In genomic region chr15:7082901-7083300, GRCm38 (mm10) we compare ENCODE assay signal across 16 mouse cellular contexts.
"Had no signal": no experiment of that assay in that cellular context is flagged by ENCODE, and none has a peak within 500 bp of the region (broad histone marks: within the 10 kb centered on the region; RNA-seq: fewer than 3 reads in every experiment).

No protein-coding gene starts in this region.

- H3K4me3 ChIP-seq: neural tube, embryonic 13.5 days; neural tube, embryonic 15.5 days; stomach, embryonic 15.5 days had no signal

- DNase-seq: retina, postnatal 1 day; right cerebral cortex, adult 18-20 months; right cerebral cortex, postnatal 14 days; right cerebral cortex, postnatal 25 days; right cerebral cortex, postnatal 4 days; spleen, adult 18-20 months; thymus, adult 18-20 months; thymus, adult 2 months; thymus, postnatal 14 days; thymus, postnatal 25 days; thymus, postnatal 36 days; thymus, postnatal 4 days had no signal

- H3K9me3 ChIP-seq: neural tube, embryonic 13.5 days; neural tube, embryonic 15.5 days; stomach, embryonic 15.5 days had no signal

- H3K27me3 ChIP-seq: neural tube, embryonic 13.5 days; neural tube, embryonic 15.5 days; stomach, embryonic 15.5 days had no signal

- H3K27ac ChIP-seq: neural tube, embryonic 13.5 days; neural tube, embryonic 15.5 days; stomach, embryonic 15.5 days; stomach, postnatal 0 days had no signal

- H3K9ac ChIP-seq: neural tube, embryonic 13.5 days; neural tube, embryonic 15.5 days; stomach, embryonic 15.5 days had no signal

- H3K4me2 ChIP-seq: neural tube, embryonic 13.5 days; neural tube, embryonic 15.5 days; stomach, embryonic 15.5 days had no signal

- H3K36me3 ChIP-seq: neural tube, embryonic 13.5 days; neural tube, embryonic 15.5 days; stomach, embryonic 15.5 days had no signal
